Mouse (Mus musculus) midbrain, embryonic 16.5 days (tissue): ENCODE data around the gene Dbp. TPM values are rescaled to one million over a fixed set of nuclear protein-coding genes. Genes with fewer than 3 reads are reported as not detected.

ENCODE experiments used
- ATAC-seq: fragments of 200-750 bp; cut with Nextera tagmentation; 2 replicates; pipeline ENCODE4 v1.8.0; 2017; ENCODE audit warnings: moderate TSS enrichment
- H3K27ac ChIP-seq: fragments of 300-500 bp; sonication (generic); 2 replicates; pipeline ENCODE4 v1.5.1; 2014; ENCODE audit warnings: mild to moderate bottlenecking, low read length, mixed read lengths
- H3K27me3 ChIP-seq: fragments of 300-500 bp; sonication (generic); 2 replicates; pipeline ENCODE4 v1.6.1; 2014; ENCODE audit warnings: low read depth, low read length, mixed read lengths; ENCODE audit not compliant: control insufficient read depth, insufficient read depth
- H3K36me3 ChIP-seq: fragments of 300-500 bp; sonication (generic); 2 replicates; pipeline ENCODE4 v1.6.1; 2014; ENCODE audit warnings: mild to moderate bottlenecking, low read length, moderate library complexity, mixed read lengths; ENCODE audit not compliant: control insufficient read depth, insufficient read depth
- H3K4me1 ChIP-seq: fragments of 300-500 bp; sonication (generic); 2 replicates; pipeline ENCODE4 v1.6.1; 2014; ENCODE audit warnings: mild to moderate bottlenecking, low read length, mixed read lengths; ENCODE audit not compliant: control insufficient read depth, insufficient read depth
- H3K4me2 ChIP-seq: fragments of 300-500 bp; sonication (generic); 2 replicates; pipeline ENCODE4 v1.6.1; 2014; ENCODE audit warnings: mild to moderate bottlenecking, low read length, mixed read lengths
- H3K4me3 ChIP-seq: fragments of 300-500 bp; sonication (generic); 2 replicates; pipeline ENCODE4 v1.5.1; 2014; ENCODE audit warnings: low read depth, mild to moderate bottlenecking, low read length, moderate library complexity, mixed read lengths
- H3K9ac ChIP-seq: fragments of 300-500 bp; sonication (generic); 2 replicates; pipeline ENCODE4 v1.6.1; 2014; ENCODE audit warnings: low read depth, low read length, mixed read lengths
- H3K9me3 ChIP-seq: fragments of 300-500 bp; sonication (generic); replicated peaks from 2 replicates; pipeline ENCODE4 v1.6.1; 2014; ENCODE audit warnings: mild to moderate bottlenecking, low read length, mixed read lengths; ENCODE audit not compliant: control insufficient read depth, poor library complexity, severe bottlenecking
- WGBS: fragments of 180-500 bp; shearing (Covaris S2); extraction: QIAGEN DNeasy Blood & Tissue Kit; methylation state at CpG from one replicate; pipeline ENCODE4 v1.1.7; 2014; 5-methylcytosine and 5-hydroxymethylcytosine counted together
- polyA plus RNA-seq: library from polyadenylated mRNA; unstranded; fragments of >200 nt; fragmentation: Nextera tagmentation; extraction: Ambion mirVana; gene quantifications from 2 replicates; pipeline ENCODE4 v1.2.1, GENCODE M21; 2015

Dbp gene
- polyA plus RNA-seq, 1 experiment from 2014 or later = 2.3 TPM

DNA sequence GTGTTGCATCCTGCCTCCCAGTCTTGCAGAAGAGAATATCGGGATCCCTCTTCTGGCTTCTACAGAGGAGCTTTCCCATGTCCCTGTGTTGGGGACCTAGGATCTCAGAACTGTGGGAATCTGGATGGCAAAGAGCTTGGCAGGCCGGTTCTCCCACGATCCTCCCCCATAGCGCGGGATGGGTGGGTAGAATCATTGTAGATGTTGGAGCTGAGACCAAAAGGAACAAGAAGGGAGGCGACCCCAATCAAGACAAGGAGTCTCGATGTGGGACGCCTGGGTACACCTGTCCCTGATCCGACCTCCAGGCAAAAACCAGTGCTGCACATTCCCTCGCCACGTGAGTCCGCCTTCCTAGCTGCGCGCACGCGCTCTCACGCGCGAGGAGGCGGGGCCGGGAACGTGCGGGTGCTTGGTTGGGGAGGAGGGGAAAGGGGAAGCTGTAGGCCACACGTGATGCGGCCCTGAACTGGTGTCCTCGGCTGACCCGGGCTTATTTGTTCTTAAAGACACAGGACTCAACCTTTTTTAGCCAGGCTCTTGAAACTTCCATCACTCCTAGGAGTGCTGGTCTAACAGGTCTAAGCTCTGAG is 2.6 kb downstream of the Dbp start:
- Histone ChIP-seq H3K9ac (peak overlapping the region; percentile 84), H3K9me3 (no peaks in the 10 kb centered on the region), H3K27ac (peak overlapping the region; percentile 60), H3K4me2 (peak overlapping the region; percentile 98), H3K4me1 (peaks cover 65% of the 10 kb centered on the region), H3K4me3 (peak overlapping the region; percentile 62), H3K27me3 (no peaks in the 10 kb centered on the region), H3K36me3 (peaks cover 20% of the 10 kb centered on the region)
- 1% methylated on average over 27 of the region's 27 CpGs for WGBS
- no peak for ATAC-seq

DNA sequence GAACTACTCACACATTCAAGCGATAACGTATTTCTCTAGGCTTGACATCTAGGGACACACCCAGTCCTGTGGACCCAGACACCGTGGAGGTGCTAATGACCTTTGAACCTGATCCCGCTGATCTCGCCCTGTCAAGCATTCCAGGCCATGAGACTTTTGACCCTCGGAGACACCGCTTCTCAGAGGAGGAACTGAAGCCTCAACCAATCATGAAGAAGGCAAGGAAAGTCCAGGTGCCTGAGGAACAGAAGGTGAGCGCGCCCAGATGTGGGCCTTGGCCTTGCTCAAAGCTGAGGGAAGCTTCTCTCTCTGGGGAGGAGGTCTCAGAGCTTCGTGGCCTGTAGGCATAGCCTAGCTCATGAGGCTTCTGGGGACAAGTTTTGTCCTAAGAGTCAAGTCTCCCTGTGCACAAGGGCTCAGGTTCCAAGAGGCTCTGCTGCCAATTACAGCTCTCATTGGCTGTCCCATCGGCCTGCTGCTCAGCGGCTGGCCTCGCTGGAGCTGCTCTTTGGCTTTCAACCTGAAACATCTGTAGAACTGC is 3.4 kb downstream of the Dbp start:
- no peak for ATAC-seq
- H3K36me3 ChIP-seq = peaks cover 28% of the 10 kb centered on the region
- H3K4me2 ChIP-seq = peak overlapping the region; percentile 98
- H3K27me3 ChIP-seq = no peaks in the 10 kb centered on the region
- H3K27ac ChIP-seq = peak overlapping the region; percentile 79
- H3K9ac ChIP-seq = peak overlapping the region; percentile 31; the same call in 1 of the 2 replicates
- H3K4me1 ChIP-seq = peaks cover 57% of the 10 kb centered on the region
- 56% methylated on average over 13 of the region's 13 CpGs for WGBS
- H3K4me3 ChIP-seq = no peak overlapping the region
- no peaks in the 10 kb centered on the region for H3K9me3 ChIP-seq

DNA sequence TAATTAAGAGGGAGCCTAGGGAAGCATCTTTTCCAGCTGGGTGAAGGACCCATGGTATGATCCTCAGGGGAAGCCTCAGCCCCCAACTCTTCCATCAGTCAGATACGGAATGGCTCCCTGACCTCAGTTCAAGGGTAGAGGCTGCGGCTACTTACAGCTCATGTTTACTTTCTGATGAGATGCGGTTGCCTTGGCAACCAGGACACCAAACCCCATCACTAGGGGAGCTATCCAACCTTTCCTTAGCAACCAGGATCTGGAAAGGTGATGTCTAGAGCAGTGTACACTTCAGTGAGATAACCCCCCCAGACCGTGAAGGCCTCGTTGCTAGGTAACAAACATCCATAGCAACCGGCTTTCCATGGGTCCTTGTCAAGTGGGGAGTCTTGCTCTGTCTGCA is 4.1 kb downstream of the Dbp start:
- H3K27me3 ChIP-seq = no peaks in the 10 kb centered on the region
- H3K36me3 ChIP-seq = peaks cover 29% of the 10 kb centered on the region
- peak overlapping the region; percentile 79 for H3K27ac ChIP-seq
- H3K4me1 ChIP-seq = peaks cover 51% of the 10 kb centered on the region
- H3K4me2 ChIP-seq = peak overlapping the region; percentile 98
- no peak overlapping the region for H3K4me3 ChIP-seq
- no peaks in the 10 kb centered on the region for H3K9me3 ChIP-seq
- ATAC-seq = peak; percentile 15; the same call in 1 of the 2 replicates
- H3K9ac ChIP-seq = no peak overlapping the region
- whole genome bisulfite sequencing = 22% methylated on average over 6 of the region's 6 CpGs

GRCm38 (mm10) chr7:45709677-45710355 is 4.9 kb downstream of the Dbp start:
- Histone ChIP-seq H3K4me2 (peak overlapping the region; percentile 98), H3K4me1 (peaks cover 57% of the 10 kb centered on the region), H3K27ac (peak overlapping the region; percentile 79), H3K9ac (peak overlapping the region; percentile 38; the same call in 1 of the 2 replicates), H3K4me3 (no peak overlapping the region), H3K36me3 (peaks cover 29% of the 10 kb centered on the region), H3K27me3 (no peaks in the 10 kb centered on the region), H3K9me3 (no peaks in the 10 kb centered on the region)
- WGBS = 66% methylated on average over 14 of the region's 14 CpGs
- ATAC-seq = no peak

DNA sequence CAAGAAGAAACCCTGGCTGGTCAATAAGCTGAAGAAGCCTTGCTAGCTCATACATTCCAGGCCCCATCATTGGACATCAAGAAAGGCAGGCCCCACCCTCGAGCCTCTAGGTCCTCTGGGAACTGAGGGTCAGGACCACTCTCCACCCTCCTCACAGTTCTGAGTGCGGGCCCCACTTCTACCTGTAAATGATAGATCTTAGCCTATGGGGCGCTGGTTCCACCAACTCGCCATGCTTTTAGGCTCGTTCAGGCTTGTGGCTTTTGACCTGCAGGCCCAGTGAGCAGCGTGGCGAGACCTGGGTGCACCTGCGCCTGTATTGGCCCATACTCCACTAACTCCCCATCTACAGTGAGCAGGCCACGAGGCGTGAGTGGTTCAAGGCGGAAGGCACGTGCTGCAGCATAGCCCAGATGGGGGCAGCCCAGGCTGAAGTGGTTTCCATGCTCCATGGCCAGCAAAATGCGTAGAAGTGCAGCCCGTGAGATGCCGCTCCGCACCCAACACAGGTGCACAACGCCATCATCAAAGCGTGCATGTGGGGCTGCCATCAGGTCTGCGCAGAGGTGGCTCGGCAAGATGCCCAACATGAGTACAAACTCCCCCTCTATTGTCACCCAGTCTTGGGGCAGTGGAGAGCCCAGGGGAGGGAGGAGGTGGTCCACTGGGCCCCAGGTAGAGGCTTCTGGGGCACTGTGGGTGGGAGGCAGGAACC is 5.7 kb downstream of the Dbp start:
- no peaks in the 10 kb centered on the region for H3K27me3 ChIP-seq
- H3K4me2 ChIP-seq = no peak overlapping the region
- peak overlapping the region; percentile 79 for H3K27ac ChIP-seq
- 0 out of 2 replicates have a peak overlapping the region, but pooled peaks have one; percentile 38 for H3K9ac ChIP-seq
- 94% methylated on average over 20 of the region's 20 CpGs for WGBS
- no peaks in the 10 kb centered on the region for H3K9me3 ChIP-seq
- H3K4me3 ChIP-seq = no peak overlapping the region
- peaks cover 29% of the 10 kb centered on the region for H3K36me3 ChIP-seq
- H3K4me1 ChIP-seq = peaks cover 57% of the 10 kb centered on the region
- ATAC-seq = no peak

DNA sequence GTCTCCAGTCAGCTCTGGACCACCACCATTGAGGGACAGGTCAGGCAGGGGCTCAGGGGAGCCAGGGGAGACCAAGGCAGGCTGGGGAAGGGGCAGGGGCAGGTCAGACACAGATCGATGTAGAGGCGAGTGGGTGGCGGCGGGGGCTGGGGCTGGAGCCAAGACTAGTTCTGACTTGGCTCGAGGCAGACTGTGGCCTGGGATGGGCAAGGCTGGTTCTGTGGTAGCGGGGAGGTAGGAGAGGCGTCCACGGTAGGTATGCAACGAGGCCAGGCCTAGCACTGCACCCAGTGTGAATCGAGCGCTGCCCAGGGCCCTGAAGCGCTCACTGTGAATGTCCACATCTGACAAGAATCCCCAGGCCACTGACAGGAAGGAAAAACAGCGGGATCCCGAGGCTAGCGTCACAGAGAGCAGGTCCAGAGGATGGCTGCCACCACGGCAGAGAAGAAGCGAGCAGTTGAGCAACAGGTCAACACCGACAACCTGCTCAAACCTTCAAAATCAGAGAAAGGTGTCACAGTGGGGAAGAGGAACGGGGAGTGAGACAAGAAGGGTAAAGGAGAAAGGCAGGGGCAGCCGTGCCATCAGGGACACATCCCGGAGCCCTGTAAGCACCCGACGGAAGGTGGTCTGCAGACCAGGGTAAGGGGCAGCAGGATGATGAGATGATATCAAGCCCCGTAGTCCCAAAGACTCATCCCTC is 6.6 kb downstream of the Dbp start:
- Histone ChIP-seq H3K27me3 (no peaks in the 10 kb centered on the region), H3K36me3 (peaks cover 29% of the 10 kb centered on the region), H3K27ac (no peak overlapping the region), H3K9ac (no peak overlapping the region), H3K4me3 (no peak overlapping the region), H3K4me1 (peaks cover 57% of the 10 kb centered on the region), H3K9me3 (no peaks in the 10 kb centered on the region), H3K4me2 (no peak overlapping the region)
- no peak for ATAC-seq
- 90% methylated on average over 24 of the region's 24 CpGs for WGBS

DNA sequence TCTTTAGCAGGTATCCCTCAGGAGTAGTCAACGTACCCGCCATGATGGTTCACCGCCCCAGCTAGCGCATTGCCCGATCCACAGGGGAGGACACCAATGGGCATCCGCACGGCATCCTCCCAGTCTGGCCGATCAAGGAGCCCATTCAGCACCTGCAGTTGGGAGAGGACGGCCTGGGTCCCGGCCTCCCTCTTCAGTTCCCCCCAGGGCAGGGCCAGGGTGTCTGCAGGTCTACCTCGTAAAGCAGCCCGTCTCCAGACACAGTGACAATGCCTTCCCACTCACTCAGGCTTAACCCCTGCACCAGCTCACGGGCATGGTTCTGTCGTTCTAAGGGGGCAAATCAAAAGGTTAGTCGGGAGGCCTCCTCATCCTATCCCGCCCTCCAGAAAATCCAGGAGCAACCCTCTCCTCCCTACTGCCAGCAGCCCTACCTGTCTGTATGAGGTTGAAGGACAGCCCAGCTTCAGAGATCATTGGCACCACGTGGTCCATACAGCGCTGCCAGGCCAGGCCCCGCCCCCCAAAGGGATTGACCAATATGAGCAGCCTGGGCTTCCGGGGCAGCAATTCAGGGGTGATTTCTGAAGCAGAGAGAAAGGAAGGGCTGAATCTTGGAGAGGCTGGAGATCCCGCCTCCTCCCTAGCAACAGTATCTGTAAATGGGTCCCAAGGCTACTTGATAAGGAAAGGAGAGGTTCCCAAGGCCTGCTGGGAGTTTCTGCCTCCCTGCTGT is 7.3 kb downstream of the Dbp start:
- ATAC-seq = no peak

GRCm38 (mm10) chr7:45713396-45713795 is 8.5 kb downstream of the Dbp start:
- WGBS = 94% methylated on average over 16 of the region's 16 CpGs
- Histone ChIP-seq H3K36me3 (peaks cover 29% of the 10 kb centered on the region), H3K27me3 (no peaks in the 10 kb centered on the region), H3K4me1 (peaks cover 49% of the 10 kb centered on the region), H3K9me3 (no peaks in the 10 kb centered on the region), H3K4me2 (no peak overlapping the region), H3K9ac (no peak overlapping the region), H3K27ac (no peak overlapping the region), H3K4me3 (no peak overlapping the region)
- no peak for ATAC-seq

More for the DNA sequence above, 7.3 kb downstream of the Dbp start:
- H3K27me3 ChIP-seq = no peaks in the 10 kb centered on the region
- H3K4me2 ChIP-seq = no peak overlapping the region
- no peak overlapping the region for H3K4me3 ChIP-seq
- no peak overlapping the region for H3K27ac ChIP-seq
- no peaks in the 10 kb centered on the region for H3K9me3 ChIP-seq
- 87% methylated on average over 21 of the region's 21 CpGs for WGBS
- H3K4me1 ChIP-seq = peaks cover 60% of the 10 kb centered on the region
- H3K36me3 ChIP-seq = peaks cover 29% of the 10 kb centered on the region
- H3K9ac ChIP-seq = no peak overlapping the region
